Mouse (Mus musculus) liver, adult (tissue): ENCODE measurements around the gene BC016579.

ENCODE experiments used
- GATA4 ChIP-seq: IDR thresholded peaks from 2 replicates; pipeline ENCODE4 v1.6.1; 2014; ENCODE audit warnings: mild to moderate bottlenecking, low read length; ENCODE audit not compliant: insufficient replicate concordance

Gene BC016579

DNA sequence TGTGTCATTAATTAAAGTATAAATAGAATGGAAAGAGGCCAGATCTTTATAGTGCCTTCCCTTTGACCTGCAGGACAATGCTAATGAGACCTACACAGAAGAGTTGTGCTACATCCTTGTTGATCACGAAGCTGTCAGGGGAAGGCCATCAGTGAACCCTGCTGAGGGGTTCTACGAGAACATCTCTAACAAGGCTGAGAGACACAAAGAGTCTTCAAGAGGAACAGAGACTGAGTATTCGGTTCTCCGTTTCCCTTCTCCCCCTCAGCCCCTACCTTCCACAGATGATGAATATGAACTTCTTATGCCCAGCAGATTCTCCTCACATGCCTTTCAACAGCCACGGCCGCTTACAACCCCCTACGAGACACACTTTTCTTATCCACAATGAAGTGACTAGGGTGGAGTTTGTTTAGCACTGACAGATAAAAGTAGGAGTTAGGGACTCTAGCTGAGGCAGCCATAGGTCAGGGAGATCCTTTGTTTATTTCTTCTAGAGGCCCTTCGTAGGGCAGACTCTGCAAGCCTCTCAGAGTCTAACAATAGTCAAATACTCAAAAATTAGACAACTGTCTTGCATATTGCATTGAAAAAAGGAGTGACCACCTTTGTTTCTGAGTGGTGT lies 34.0 kb downstream of the BC016579 start:
- no peak for TF ChIP-seq GATA4

DNA sequence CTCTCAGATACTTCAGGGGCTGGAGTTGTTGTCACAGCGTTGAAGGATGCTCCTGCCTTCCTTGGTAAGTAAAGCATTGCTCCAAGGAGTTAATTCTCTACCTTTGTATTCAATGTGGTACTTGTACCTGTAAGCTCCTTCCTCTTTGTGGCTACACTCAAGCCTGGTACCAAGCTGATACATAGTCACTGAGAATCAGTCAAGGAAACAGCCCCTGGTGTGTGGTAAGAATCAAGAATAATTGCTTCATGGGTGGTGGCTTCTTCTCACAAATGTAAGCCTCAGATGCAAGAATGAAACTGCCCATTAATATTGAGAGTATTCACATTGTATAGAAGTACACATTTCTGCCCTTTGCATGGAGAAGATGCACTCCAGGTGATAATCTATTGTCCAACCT lies 37.9 kb downstream of the BC016579 start:
- no peak for TF ChIP-seq GATA4

DNA sequence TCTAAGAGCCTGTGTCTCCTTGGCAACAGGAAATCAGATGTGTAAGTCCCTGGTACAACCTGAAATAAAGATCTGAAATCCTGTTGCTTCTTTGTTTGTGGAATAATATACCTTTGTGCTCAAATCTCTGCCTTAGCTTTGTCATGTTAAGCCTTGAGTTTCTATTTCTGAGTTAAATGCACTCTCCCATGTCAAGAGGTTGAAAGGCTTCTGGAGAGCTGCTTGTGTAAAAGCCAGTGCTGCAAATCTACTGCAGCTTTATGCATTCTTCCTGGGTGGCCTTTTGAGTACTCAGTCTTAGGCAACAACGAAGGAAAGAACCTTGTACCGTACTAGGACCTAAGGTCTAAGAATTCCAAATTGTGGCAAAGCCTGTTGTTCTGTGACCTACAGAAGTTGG lies 40.6 kb downstream of the BC016579 start:
- no peak for TF ChIP-seq GATA4

DNA sequence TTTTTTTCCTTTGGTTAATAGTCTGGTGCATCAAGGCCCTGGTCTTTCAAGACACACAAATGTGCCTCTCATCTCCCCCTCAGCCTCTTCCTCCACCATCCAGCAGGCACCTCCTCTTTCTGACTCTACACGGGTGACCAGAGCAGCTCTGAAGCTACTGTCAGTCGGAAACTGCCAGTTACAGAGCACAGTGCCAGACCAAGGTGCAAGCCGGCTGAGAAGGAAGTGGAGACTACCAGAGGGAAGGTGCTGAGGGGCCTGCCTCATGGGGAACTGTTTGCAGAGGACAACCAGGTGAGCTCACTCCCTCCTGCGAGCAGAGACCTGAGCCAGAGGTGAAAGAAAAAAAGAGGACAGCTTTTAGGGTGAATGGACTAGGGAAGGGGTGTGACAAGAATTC lies 43.6 kb downstream of the BC016579 start, which contains the start of gene Gcsam:
TSS of gene Gcsam (plus strand) at position 114 of the 400 bp plus-strand sequence.
- no peak for TF ChIP-seq GATA4

DNA sequence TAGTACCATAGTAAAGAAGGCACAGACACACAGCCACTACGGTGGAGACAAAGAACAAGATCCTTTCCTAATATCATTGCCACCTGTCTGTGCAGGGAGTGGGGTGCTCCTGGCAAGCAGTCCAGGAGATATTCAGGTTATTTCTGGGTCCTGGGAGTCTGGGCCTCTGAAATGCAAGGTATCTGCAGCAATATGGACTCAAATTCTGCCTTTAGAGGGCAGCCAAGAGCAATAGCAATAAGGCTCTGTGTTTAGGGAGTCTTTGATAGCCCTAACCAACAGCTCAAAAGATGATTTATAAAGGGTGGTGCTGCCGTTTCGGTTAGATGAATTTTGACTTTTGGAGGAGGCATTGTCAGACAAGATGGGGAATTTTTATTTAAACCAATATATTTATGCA lies 44.6 kb downstream of the BC016579 start:
- TF ChIP-seq GATA4, result no peak

DNA sequence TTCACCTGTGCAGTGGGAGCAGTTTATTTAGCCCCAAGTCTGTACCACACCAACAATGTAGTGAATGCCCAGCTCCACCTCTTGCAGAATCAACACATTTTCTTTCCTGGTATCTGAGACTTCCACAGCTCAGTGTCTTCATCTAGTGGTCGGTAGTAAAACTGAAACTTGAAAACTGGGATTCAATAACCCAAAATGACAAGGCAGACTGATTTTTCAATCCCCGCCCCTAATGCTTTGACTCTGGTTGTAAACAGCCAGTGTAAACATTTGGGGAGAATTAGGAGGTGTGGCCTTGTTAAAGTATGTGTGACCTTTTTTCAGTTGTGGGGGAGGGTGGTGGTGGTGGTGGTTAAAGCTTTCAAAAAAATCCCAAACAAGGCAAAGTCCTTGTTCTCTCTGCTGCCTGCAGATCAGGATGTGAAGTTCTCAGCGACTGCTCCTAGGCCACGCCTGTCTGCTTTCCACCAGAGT lies 45.4 kb downstream of the BC016579 start:
- no peak for TF ChIP-seq GATA4

DNA sequence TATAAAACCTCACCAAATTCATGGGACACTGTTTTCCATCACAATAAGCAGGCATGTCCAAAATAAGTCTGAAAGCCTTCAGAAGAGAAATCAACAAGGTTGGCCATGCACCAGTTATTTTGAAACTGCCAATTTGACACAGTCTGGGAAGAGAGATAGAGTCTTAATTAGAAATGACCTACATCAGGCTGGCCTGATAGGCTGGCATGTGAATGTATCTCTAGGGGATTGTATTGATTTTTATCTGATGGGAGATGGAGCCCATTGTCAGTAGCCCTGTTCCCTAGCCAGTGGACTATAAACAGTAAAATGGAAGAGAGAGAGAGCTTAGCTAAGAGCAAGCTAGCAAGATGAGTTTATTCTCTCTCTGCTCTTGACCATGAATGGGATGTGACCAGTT lies 58.4 kb downstream of the BC016579 start:
- TF ChIP-seq GATA4, result no peak

DNA sequence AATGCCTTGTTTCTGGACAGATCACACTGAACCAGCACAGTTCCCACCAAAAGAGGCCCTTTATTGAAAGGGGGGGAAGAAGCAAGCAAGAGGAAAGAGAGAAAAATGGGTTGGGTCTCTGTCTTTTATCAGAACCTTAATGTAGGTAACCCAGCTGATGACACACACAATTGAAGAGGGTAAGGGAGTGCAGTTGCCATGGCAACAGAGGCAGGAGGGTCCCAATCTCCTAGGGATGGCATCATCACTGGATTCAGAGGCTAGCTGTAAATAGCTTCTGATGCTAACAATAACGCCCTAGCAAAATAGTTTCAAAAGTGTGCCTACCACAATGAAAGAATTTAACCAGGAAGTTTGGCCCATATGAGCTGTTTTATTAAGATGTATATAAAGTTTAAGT lies 60.2 kb downstream of the BC016579 start:
- TF ChIP-seq GATA4, result no peak

DNA sequence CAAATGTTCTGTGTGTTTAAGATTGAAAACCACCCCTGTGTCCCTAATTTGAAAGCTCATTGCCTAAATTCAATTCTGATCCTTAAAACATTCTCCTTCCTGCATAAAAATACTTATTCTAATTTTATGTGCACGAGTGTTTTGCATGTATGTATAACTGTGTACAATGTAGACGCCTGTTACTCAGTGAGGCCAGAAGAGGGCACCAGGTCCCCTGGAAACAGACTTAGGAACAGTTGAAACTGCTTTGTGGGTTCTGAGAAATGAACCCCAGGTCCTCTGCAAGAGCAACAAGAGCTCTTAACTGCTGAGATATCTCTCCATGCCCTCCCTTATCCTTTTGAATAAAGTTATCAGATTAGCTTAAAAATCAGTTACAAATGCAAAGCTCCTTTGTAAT lies 71.4 kb downstream of the BC016579 start:
- TF ChIP-seq GATA4, result no peak

DNA sequence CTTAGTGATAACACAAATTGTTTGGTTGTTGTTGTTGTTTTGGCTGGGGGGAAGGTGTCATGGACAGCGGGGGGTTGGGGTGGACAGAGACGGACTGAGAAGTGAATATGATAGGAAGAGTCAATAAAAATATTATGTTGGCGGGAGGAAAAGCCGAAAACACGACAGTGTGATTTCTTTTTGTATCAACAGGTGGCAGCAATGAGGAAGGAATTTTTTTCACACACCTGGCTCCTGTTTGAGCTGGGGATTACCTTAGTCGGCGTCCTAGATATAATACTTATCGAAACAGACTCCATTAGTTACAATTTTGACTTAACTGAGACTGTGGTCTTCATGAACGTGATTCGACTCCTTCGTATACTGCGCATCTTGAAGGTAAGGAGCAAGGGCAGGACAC lies 74.0 kb downstream of the BC016579 start:
- no peak for TF ChIP-seq GATA4
